Mouse (Mus musculus): Measurements from ENCODE around the gene Podn. TPM values are rescaled to one million over a fixed set of nuclear protein-coding genes. Genes with fewer than 3 reads are reported as not detected.

Gene Podn
- total RNA-seq, 2 experiments from 2014 or later = 7.8 to 10.0 TPM

DNA sequence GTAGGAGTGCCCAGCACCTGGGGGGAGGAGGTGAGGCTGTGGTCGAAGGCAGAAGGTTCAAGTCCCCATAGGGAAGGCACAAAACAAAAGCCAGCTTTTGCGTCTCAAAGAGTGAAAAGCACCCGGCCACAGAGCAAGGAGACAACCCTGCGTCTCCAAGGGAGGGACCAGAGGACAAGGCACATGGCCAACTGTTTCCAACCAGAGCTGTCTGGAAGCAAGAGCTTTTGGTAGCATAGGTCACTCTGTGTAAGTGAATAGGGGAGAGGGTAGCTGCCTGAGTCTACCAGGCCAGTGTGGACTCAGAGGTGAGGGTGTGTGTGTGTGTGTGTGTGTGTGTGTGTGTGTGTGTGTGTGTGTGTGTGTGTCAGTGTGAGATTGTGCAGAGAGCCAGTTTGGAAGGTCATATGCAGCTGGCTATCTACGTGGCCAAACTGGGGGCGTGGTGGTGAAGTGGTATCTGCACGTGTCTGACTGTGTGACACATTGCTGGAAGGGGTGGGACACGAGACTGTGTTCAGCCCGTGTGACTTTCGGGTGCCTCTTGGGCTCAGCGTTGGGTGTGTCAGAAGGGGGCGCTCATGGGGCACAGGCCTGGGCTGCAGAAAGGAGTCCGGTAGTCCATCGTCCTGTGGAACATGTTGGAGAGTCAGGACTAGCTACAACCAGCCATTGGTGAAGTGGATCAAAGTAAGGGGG is 81.0 kb downstream of the Podn start:
- DNase-seq (ENCODE audit: extremely low spot score in 1 of 2, low spot score in 1 of 2) = peak in 1 of 2 experiments; percentile 40

DNA sequence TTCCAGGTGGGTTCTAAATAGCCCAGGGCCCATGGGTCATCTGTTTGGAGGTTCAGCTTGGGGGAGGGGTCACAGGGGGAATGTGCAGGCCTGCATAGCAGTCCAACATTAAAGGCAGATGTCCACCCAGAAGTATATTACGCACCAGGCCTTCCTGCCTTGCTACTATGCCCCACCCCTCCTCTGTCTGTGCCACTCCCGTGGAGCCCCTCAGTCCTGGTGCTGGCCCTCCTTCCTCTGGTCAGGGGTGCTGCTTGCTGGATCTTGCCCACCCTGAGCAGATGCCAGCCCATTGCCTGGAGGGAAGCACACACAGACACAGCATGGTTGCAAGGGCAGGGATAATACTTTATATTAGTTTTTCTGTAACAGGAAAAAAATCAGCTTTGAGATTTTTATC is 81.8 kb downstream of the Podn start:
- DNase-seq (ENCODE audit: extremely low spot score in 1 of 2, low spot score in 1 of 2) = no peak

DNA sequence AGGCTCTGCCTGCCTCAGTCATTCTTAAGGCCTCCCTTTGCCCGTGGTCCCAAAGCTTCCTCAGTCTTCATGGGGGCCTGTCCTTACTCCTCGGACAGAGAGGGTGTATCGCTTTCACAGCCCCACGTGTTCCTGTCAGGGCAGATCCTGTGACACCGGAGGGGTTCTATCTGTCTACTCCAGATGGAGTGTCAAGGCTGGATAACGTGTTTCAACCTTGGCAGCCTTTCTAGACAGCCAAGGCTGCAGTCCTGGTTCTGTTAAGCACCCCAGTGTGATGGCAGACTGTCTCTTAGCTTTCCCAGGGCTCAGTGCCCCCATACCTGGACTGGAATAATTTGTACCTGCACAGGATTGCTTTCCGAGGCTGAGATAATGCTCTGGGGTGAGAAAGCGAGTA is 87.7 kb downstream of the Podn start:
- no peak for DNase-seq (ENCODE audit: extremely low spot score in 1 of 2, low spot score in 1 of 2)

DNA sequence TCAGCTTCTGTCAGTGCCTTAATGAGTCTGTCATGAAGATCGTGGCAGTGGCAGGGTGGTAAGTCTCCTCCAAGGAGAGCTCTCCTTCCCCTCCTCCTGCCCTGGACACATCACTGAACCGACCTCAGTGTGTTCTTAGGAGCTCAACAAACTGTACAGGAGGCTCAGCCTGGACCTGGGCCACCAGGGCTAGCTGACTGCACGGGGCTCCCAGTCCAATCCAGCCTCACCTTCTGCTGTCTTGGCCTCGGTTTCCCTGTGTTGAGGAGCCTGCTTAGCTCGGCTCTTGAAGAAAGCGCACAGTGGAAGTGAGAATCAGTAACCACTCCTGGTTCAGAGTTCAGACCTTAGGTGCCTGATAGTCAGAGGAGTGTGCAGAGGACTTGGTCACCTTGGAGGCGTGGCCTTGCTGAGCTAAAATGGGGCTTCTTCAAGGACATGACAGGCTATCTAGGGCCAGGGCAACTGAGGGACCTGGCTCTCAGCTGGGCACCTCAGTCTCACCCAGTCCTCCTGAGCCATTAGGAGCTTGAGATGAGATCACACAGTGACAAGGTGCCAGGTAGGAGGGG is 88.6 kb downstream of the Podn start:
- no peak for DNase-seq (ENCODE audit: extremely low spot score in 1 of 2, low spot score in 1 of 2)

DNA sequence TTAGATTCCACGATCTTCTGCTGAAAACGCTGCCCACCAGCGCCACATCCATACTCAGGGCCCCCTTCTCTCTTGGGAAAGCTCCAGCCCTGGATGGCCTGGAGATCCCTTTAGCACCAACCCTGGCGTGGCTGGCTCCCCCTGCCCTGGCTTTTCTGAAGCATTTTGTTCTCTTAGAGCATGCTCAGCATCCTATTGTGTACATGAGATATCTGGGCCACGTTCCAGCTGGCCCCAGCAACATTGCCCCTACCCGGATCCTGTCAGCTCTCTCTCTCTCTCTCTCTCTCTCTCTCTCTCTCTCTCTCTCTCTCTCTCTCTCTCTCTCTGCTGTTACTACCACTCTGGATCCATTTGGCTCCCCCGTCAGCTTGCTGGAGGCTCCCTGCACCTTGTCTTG is 90.9 kb downstream of the Podn start:
- no peak for DNase-seq (ENCODE audit: extremely low spot score in 1 of 2, low spot score in 1 of 2)

DNA sequence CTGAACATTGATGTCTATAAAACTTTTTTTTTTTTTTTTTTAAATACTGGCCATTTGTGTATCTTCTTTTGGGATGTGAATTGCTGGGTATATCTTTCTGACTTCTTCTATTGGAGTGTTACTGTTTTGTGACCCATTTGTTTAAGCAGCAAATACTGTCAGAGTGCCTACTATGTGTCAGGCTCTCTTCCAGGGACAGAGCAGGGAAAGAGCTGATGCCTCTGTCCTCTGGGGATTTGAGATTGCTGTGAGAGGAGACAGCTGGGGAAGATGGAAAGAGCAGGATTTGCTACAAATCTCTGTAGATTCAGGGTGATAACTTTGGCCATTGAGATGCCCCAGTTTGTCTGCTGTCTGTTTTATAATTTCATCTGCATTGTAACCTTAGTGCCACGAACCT is 96.9 kb downstream of the Podn start:
- DNase-seq (ENCODE audit: extremely low spot score in 1 of 2, low spot score in 1 of 2) = no peak

DNA sequence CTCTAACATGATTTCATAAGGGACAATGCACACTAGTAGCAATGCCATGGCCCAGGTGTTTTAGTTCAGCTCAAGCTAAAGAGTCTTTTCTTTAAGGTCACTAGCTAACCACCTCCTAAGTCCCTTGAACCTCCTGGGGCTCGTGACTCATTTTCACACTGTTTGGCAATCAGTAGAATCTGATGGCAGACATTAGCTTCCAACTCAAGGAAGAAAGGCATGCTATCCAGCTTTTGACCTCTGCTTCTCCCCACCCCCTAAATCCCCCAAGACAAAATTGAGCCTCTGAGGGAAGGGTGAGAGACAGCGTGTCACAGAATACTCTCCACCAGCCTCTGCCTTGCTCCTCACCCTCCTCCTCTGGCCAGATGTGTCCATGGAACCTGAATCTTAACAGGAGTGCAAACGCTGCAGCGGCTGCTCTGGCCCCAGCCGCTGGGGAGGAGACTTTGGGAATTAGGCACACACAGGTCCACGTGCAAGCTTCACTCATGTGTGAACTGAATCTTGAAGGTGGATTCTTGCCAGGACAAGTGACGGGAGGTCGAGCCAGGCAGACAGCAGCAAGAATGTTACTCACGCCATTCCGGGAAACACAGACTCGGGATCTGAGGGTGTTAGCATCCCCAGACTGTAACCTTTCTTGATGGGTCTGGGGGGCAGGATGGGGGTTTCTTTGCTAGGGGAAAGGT is 97.5 kb downstream of the Podn start:
- DNase-seq (ENCODE audit: extremely low spot score in 1 of 2, low spot score in 1 of 2) = no peak

DNA sequence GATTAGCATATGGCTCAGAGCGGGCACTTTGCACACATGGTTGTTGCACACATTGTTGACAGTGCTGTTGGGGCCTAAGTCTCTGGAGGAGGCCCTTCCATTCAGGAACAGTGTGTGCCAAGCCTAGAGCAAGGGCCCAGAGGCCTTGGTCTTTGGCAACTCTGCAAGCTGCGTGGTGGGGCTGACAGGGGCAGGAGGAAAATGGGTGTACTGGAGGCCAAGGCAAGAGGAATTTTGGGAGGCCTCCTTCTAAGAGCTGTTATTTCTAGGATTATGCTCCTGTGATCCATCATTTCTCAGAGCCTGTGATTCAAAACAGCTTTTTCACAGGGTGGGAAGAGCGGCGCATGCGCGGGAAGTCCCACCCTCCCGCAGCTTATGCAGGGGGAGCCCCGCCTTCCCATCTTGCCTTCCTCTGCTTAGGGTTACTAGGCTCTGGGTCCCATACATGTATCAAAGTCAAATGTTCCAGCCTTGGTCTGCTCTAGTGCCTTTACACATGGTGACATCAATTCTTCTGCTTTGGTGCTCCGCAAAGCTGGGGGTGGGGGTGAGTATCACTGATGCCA is 99.7 kb downstream of the Podn start:
- no peak for DNase-seq (ENCODE audit: extremely low spot score in 1 of 2, low spot score in 1 of 2)

DNA sequence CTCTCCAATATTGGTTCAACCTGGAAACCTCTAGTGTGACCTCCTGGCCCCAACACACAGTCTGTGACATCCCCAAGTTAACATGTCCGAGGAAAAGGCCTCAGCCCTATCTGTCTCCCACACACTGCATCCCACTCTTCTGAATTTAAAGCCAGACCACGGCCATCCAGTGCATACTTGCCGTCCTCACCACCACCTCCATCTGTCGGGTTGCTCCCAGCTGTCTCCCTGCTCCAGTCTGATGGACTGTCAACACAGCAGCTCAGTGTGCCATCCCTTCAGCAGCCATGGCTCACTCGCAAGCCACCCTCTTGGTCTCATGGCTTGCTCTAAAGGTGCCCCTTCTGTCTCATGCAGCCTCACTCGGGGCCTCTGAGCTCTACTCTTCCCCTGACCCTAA is 100.5 kb downstream of the Podn start:
- no peak for DNase-seq (ENCODE audit: extremely low spot score in 1 of 2, low spot score in 1 of 2)

DNA sequence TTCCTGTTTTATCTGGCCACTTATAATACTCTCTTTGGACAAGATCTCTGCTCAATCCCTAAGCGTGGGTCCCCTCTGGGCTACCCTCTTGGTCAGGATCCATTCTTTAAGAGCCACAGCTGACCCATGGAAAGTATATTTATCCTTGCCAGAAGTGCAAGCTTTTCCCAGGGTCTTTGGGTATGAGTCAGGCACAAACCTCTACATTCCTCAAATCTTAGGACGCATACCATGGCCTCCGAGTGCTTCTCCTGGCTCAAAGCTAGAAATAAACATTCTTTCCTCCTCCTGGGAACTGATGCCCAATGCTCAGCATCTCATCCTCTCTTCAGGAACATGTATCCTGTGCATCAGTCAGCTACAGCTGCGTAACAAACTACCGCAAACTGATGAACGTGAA is 101.2 kb downstream of the Podn start:
- no peak for DNase-seq (ENCODE audit: extremely low spot score in 1 of 2, low spot score in 1 of 2)

DNA sequence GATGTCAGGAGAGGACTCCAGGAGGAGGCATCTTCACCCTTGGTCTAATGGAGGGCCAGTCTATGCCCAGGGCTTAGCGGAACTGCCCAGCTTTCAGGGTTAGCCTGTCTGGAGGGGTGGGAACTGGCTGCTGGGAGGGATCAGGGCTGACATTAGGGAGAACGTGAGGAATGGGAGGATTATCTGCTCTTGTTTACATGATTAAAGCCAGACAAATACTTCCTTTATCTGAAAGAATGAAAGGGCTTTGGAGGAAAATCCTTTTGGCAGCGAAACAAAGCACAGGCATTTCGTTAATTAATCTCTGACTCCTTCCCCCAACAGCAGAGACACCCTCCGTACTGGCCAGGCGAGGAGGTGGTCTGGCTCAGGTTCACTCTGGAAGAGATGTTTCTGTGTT is 104.4 kb downstream of the Podn start:
- no peak for DNase-seq (ENCODE audit: extremely low spot score in 1 of 2, low spot score in 1 of 2)

DNA sequence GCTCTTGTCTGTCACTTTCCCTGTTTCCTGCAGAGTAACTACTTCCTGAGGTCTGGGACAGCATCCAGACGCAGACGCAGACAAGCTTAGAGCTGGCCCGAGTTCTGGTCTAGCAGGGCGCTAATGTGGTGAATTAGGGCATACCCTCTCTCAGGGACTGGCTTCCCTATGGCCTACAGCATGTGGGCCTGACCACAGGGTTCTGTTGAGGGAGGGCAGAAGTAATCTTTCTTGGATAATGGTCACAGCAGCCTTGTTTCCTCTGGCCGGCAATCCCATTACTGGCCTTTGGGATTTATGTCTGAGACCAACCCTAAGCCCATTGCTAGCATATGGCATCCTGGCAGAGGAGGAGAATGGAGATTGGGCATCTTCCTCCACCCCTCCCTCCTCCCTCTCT is 105.4 kb downstream of the Podn start:
- DNase-seq (ENCODE audit: extremely low spot score in 1 of 2, low spot score in 1 of 2) = no peak

DNA sequence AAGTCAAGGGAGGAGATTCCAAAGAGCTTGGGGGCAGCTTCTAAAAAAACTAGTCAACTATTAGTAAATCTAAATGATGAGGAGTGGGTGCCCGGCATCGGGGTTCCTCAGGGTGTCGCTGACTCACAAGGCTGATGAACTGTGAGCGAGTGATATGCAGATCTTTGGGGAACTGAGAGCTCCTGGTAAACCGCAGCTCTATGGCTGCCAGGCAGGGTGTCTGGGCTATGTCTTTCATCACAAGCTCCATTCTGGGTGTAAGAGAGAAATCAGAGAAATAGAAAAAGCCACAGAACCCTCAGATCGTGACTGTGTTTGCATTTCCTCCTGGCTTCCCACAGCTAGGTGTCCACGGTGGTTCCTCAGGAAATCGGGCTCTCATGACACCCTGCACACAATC is 107.3 kb downstream of the Podn start:
- no peak for DNase-seq (ENCODE audit: extremely low spot score in 1 of 2, low spot score in 1 of 2)

DNA sequence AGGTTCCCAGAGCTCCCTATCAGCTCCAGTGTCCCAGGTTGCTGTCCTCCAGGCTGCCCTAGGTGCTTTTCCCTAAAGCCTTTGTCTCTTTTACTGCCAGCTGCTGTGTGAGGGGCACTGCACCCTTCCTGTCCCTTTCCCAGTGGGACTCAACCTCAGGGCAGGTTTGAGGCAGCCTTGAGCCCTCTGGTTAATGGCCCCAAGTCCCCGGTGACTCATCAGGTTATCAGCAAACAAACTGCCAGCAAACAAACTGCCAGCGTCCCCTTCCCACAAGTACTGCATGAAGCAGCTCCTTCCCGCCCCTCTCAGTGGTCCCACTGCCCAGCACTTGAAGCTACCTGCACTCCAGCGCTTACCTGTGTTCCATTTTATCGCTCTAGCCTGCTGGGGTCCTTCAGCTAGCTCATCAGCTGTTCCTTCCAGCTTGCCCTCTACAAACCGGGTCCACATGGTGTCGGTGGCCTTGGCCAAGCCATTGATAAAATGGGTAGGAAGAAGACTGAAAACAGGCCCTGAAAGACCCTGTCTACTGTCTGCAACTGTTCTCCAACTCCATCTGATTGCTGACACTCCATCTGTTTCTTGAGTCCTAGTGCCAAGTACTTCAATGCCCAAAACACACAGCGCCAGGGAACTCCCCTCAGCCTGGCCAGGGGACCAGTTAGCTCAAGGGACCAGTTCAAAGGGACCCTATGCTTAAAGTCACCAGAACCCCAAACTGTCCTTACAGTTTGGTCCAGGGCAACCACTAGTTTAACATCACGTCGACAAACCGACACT is 109.7 kb downstream of the Podn start:
- no peak for DNase-seq (ENCODE audit: extremely low spot score in 1 of 2, low spot score in 1 of 2)

DNA sequence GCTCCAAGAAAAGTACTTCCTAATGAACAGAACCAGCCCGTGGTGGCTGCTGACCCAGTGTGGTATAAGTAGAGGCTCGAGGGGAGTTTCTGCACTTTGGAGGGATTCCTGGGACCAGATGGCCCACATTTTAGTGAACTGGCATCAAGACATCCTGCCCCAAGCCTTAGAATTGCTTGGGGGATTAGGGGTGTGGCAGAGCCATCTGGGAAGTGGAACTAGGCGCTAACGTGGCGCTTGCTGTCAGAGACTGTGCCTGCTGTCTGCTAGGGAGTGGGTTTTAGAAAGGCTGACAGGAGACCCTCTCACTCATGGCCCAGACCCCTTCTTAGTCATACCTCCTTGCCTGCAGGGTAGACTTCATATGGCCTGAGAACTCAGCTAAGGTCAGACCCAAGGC is 110.4 kb downstream of the Podn start:
- DNase-seq (ENCODE audit: extremely low spot score in 1 of 2, low spot score in 1 of 2) = no peak

DNA sequence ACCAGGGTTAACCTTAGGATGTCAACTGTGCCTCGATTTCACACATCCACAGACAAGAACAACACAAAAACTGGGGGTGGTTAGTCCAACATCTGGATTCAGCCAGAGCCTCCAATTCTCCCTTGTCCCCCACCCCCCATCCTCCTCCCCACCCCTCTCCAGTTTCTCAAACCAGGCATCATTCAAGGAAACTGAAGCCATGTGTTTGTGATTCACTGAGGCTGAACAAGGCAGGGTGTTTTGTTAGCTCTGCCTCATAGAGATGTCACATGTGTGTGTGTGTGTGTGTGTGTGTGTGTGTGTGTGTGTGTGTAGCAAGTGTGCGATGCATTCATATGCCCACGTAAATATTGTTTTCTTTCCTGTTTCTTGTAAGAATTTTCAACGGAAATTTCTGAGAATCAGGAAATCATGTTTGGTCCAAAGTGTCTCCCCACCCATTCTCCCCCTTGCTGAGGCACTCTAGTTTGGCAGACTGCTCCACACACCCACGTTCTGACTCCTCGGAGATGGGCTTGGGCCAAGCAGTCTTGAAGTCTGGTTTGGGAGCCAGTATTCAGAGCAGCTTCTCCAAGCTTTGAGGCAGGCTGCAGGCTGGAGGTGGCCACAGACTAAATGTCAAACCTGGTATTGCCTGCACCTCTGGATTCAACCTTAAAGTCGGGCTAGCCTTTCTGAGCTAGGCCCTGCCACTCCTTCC is 111.8 kb downstream of the Podn start:
- DNase-seq (ENCODE audit: extremely low spot score in 1 of 2, low spot score in 1 of 2) = peak; percentile 39 to 41

DNA sequence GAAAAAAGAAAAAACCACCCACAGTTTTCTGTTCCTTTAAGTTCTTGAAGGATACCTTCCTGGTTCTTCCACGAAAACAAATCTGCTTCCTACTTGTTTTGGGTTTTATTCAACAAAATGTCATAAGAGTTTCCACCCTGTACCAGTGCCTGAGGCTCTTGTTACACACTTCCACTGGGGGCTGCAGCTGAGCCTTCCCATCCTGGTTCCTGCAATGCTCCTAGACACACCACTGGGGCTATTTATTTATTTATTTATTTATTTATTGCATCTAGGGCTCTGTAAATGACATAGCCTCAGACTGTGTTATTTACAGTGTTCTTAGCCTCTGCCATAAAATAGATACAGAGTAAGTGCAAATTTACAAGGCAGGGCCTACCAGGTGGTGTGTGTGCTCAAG is 112.5 kb downstream of the Podn start:
- no peak for DNase-seq (ENCODE audit: extremely low spot score in 1 of 2, low spot score in 1 of 2)

DNA sequence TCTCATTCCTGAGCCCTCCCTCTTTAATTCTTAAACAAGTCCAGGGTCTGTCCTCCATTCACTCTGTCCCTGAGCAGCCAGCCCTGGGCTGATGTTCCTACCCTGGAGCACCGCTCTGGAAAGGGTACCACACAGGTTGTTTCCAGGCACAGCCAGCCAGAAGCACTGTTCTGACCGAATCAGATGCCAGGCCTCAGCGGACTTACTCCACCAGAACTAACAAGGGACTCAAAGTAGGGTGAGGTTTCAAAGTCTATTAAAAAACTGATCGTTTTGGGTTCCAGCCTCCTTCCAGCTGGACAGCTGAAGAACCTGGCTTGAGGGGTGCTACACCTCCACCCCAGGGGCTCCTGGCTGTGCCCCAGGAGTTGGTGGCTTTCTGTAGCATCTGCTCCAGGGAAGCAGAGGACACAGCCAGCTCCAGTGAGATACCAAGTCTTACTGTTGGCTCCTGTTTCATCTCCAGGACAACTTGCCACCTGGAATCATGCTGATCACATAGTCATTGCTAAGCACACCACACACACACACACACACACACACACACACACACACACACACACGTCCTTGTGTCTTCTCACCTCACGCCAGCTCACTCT is 116.1 kb downstream of the Podn start:
- no peak for DNase-seq (ENCODE audit: extremely low spot score in 1 of 2, low spot score in 1 of 2)

DNA sequence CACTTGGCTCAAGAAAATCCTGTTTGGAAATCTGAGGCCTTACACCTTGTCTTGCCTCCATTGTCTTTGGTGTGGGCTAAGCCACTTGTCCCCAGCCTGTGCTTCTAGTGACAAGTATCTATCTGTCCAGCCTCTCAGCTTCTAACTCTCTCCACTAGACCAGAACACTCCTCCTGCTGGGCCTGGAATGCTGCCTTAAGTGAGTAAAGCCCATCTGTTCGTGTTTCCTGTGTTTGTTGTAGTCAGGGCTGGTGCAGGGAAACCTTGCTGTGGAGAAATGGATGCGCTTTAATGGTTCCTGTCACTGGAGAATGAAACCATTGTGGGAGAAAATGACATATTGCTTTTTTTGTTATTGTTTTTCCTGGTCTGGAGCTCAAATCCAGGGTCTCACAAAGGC is 116.7 kb downstream of the Podn start:
- DNase-seq (ENCODE audit: extremely low spot score in 1 of 2, low spot score in 1 of 2) = no peak

DNA sequence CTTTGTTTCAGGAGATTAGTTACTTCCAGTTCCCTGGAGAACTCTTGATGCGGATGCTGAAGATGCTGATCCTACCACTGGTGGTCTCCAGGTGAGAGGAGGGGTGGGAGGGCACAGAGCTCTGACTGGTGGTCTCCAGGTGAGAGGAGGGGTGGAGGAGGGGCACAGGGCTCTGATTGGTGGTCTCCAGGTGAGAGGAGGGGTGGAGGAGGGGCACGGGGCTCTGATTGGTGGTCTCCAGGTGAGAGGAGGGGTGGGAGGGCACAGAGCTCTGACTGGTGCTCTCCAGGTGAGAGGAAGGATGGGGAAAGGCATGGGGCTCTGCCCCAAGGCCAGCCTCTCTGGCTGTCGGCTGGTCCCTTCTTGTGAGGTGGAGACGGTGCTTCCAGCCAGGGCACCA is 118.7 kb downstream of the Podn start:
- no peak for DNase-seq (ENCODE audit: extremely low spot score in 1 of 2, low spot score in 1 of 2)
